Mouse (Mus musculus) erythroblast, adult 5-6 weeks (primary cell): ENCODE measurements around the gene Pcdh19. TPM values are rescaled to one million over a fixed set of nuclear protein-coding genes. Genes with fewer than 3 reads are reported as not detected.
"Not testable (repeated sequence)": the region's sequence is repeated elsewhere in the genome, so short reads cannot be mapped to it uniquely, and the experiment has no call there.

Source experiments
- ATAC-seq: replicated peaks from 2 replicates; pipeline ENCODE4 v1.8.0; 2016; ENCODE audit warnings: moderate number of reproducible peaks, mild to moderate bottlenecking, moderate TSS enrichment, inconsistent platforms; ENCODE audit not compliant: poor library complexity, low FRiP score, severe bottlenecking
- total RNA-seq, 2 experiments: library from RNA; stranded (forward) in 1 of 2; stranded (reverse) in 1 of 2; fragments of 150-400 nt in 1 of 2; fragments of 200-764, 138-1000 nt in 1 of 2; gene quantifications; 2 replicates each; pipeline versions ENCODE4 v1.2.3 to v1.2.4; 2015 to 2017; ENCODE audit warnings: low replicate concordance in 2 of 2

The Pcdh19 gene
- total RNA-seq (2015; ENCODE audit: low replicate concordance) (not detected in 2 replicates), total RNA-seq (2017; ENCODE audit: low replicate concordance) (0.28 TPM in 1 of 2 replicates, not detected in the other)

GRCm38 (mm10) chrX:133688840-133689239, at the start of gene Pcdh19:
Pcdh19 (minus strand) TSS chrX:133688987.
- ATAC-seq: no peak

- no peak for ATAC-seq
Measured at GRCm38 (mm10) chrX:133735871-133736270, 47.1 kb upstream of the Pcdh19 start.

GRCm38 (mm10) chrX:133734984-133735383, 46.2 kb upstream of the Pcdh19 start:
- no peak for ATAC-seq

GRCm38 (mm10) chrX:133721517-133721916, 32.7 kb upstream of the Pcdh19 start:
- no peak for ATAC-seq

GRCm38 (mm10) chrX:133710621-133711020, 21.8 kb upstream of the Pcdh19 start:
- ATAC-seq: no peak

GRCm38 (mm10) chrX:133702902-133703301, 14.1 kb upstream of the Pcdh19 start:
- no peak for ATAC-seq

GRCm38 (mm10) chrX:133697871-133698270, 9.1 kb upstream of the Pcdh19 start:
- ATAC-seq: not testable (repeated sequence)

GRCm38 (mm10) chrX:133696461-133696860, 7.7 kb upstream of the Pcdh19 start:
- ATAC-seq: no peak

- ATAC-seq: no peak
Measured at GRCm38 (mm10) chrX:133693037-133693760, 4.4 kb upstream of the Pcdh19 start.

GRCm38 (mm10) chrX:133692392-133692790, 3.6 kb upstream of the Pcdh19 start:
- ATAC-seq: no peak

GRCm38 (mm10) chrX:133691581-133692391, 3.0 kb upstream of the Pcdh19 start:
- ATAC-seq: no peak

GRCm38 (mm10) chrX:133690822-133691221, 2.0 kb upstream of the Pcdh19 start:
- no peak for ATAC-seq

GRCm38 (mm10) chrX:133689576-133690250, 926 bp upstream of the Pcdh19 start:
- ATAC-seq: no peak

GRCm38 (mm10) chrX:133688156-133688555, 631 bp downstream of the Pcdh19 start:
- ATAC-seq: no peak

- no peak for ATAC-seq
Measured at GRCm38 (mm10) chrX:133687666-133688151, 1.1 kb downstream of the Pcdh19 start.

- no peak for ATAC-seq
Measured at GRCm38 (mm10) chrX:133686533-133687311, 2.1 kb downstream of the Pcdh19 start.

- no peak for ATAC-seq
Measured at GRCm38 (mm10) chrX:133685572-133685971, 3.2 kb downstream of the Pcdh19 start.

- ATAC-seq: no peak
Measured at GRCm38 (mm10) chrX:133683961-133684360, 4.8 kb downstream of the Pcdh19 start.

- no peak for ATAC-seq
Measured at GRCm38 (mm10) chrX:133675121-133675520, 13.7 kb downstream of the Pcdh19 start.
